Mouse (Mus musculus): Measurements from ENCODE around the gene Dpp7. TPM values are rescaled to one million over a fixed set of nuclear protein-coding genes. Genes with fewer than 3 reads are reported as not detected.

The Dpp7 gene
- polyA plus RNA-seq, 1 experiment from 2014 or later, result 18.9 TPM

DNA sequence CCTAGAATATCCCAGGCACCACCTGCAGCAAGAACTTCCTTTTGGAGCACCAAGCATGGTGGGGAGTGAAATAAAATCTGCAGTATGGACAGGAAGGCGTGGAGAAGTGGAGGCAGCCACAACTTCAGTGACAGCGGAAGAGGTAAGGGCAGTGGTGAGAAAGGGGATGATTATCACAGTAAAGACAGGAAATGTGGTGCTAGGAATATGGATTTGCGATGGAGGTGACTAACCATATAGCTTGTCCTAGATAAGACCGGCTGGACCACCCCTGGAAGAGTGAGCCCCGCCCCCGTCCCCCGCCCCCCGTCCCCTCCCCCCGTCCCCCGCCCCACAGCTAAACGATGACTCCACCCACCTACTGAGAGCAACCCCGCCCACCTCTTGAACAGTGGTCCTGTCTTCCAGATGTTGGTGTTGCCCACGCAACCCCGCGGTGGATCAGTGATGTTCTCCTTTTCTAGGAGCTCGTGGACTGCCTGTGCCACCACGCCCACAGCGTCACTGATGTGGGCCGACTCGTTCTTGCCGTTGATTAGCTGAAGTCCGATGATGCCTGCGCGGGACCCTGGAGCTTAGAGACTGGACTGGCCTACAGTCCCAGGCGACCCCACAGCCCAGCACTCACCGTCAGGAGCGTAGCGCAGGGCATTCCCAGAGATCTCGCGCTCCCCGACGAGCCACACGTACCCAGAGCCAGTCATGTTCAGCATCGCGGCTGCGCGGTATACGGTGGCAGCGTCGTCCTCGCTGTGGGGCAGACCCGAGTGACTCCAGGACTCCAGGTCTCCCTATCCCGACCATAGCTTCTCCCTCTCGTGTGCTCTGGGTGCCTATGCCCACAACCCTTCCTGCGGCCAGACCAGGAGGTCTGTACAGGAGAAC lies 51.3 kb downstream of the Dpp7 start:
- ATAC-seq (ENCODE audit: low read depth), result peak; percentile 61
- peak overlapping the region; percentile 9 for H3K9ac ChIP-seq (ENCODE audit: low read length)
- no peaks in the 10 kb centered on the region for H3K9me3 ChIP-seq (ENCODE audit: control insufficient read depth, low read length)
- peak overlapping the region; percentile 57 for H3K4me2 ChIP-seq (ENCODE audit: low read depth, low read length)
- H3K4me3 ChIP-seq (ENCODE audit: low read length), result peak overlapping the region; percentile 38
- no peak overlapping the region for H3K27ac ChIP-seq (ENCODE audit: low read length)
- H3K4me1 ChIP-seq (replicated peaks; ENCODE audit: control insufficient read depth, insufficient read depth, low read length), result peaks cover 3% of the 10 kb centered on the region; the same call in 1 of the 2 replicates
- 2% methylated on average over 44 of the region's 45 CpGs for WGBS
- no peaks in the 10 kb centered on the region for H3K36me3 ChIP-seq (ENCODE audit: control insufficient read depth, insufficient read depth, low read length)
- H3K27me3 ChIP-seq (ENCODE audit: control insufficient read depth, insufficient read depth, low read depth, low read length), result peaks cover 14% of the 10 kb centered on the region; the same call in 1 of the 2 replicates

DNA sequence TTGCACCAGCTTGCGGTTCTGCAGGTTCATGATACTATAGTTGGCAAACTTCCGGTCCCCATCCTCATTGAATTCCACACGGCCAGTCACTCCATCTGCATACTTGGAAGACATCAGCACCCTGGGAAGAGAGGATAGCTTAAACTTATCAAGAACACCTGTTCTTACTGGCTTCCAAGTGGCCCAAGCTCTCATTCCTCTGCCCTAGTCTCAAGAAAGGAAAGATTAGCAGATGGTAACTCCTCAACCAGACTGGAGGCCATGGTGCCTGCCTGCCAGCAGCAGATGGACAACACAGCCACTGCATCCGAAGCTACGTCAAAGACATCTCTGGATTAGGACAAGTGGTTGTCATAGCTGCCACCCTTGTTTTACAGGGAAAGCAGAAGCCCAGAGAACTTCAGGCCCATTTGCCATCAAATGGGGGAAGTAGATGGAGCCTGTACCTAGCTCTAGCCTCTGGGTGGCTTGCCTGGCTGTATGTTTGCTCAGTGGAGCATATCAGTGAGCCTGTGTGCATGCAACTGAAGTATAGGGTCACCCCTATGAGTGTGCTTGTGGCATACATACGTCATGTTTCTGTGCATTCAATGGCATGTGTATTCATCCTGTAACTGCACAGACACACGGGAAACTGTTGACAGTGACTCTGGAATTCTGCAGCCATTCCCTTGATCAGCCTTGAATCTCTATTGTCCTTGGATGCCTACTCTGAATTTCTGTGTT lies 52.1 kb downstream of the Dpp7 start:
- no peak overlapping the region; the same call in 1 of the 2 replicates for H3K4me3 ChIP-seq (ENCODE audit: low read length)
- no peak overlapping the region for H3K9ac ChIP-seq (ENCODE audit: low read length)
- H3K4me1 ChIP-seq (replicated peaks; ENCODE audit: control insufficient read depth, insufficient read depth, low read length), result peaks cover 3% of the 10 kb centered on the region; the same call in 1 of the 2 replicates
- WGBS, result 66% methylated on average over 7 of the region's 7 CpGs
- H3K27ac ChIP-seq (ENCODE audit: low read length), result no peak overlapping the region
- no peaks in the 10 kb centered on the region for H3K36me3 ChIP-seq (ENCODE audit: control insufficient read depth, insufficient read depth, low read length)
- no peak overlapping the region for H3K4me2 ChIP-seq (ENCODE audit: low read depth, low read length)
- H3K9me3 ChIP-seq (ENCODE audit: control insufficient read depth, low read length), result no peaks in the 10 kb centered on the region
- H3K27me3 ChIP-seq (ENCODE audit: control insufficient read depth, insufficient read depth, low read depth, low read length), result peaks cover 11% of the 10 kb centered on the region; the same call in 1 of the 2 replicates
- ATAC-seq (ENCODE audit: low read depth), result no peak

DNA sequence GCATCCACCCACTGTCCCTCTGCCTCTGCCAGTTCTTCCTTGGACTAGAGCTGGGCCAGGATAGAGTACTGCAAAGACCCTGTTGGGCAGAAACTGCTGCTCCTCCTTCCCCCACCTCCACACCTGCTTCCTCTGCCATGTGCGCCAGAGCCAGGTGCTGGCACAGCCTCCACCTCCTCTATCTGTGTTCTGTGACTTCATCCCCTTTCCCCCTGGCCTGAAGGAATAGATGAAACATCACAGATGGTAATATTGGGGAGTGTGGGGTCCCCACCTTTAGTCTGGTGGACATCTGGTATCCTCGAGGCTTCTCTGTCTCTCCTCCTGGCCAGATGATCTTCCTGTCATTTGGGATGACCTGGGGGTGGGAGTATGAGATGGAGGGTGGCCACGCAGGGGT lies 52.7 kb downstream of the Dpp7 start:
- no peaks in the 10 kb centered on the region for H3K9me3 ChIP-seq (ENCODE audit: control insufficient read depth, low read length)
- H3K9ac ChIP-seq (ENCODE audit: low read length), result no peak overlapping the region
- no peak overlapping the region for H3K27ac ChIP-seq (ENCODE audit: low read length)
- no peak overlapping the region for H3K4me3 ChIP-seq (ENCODE audit: low read length)
- H3K36me3 ChIP-seq (ENCODE audit: control insufficient read depth, insufficient read depth, low read length), result no peaks in the 10 kb centered on the region
- H3K27me3 ChIP-seq (ENCODE audit: control insufficient read depth, insufficient read depth, low read depth, low read length), result peaks cover 11% of the 10 kb centered on the region; the same call in 1 of the 2 replicates
- WGBS, result 53% methylated on average over 3 of the region's 3 CpGs
- H3K4me2 ChIP-seq (ENCODE audit: low read depth, low read length), result no peak overlapping the region
- H3K4me1 ChIP-seq (replicated peaks; ENCODE audit: control insufficient read depth, insufficient read depth, low read length), result peaks cover 3% of the 10 kb centered on the region; the same call in 1 of the 2 replicates
- no peak for ATAC-seq (ENCODE audit: low read depth)

Other genes starting within 250 kb of the Dpp7 start
- gene Nrarp, start 175.6 kb downstream of the Dpp7 start, polyA plus RNA-seq (2015; fragmentation: Nextera tagmentation; extraction: Ambion mirVana), result 9.8 and 10.0 TPM in 2 replicates
- 10.0 and 12.5 TPM in 2 replicates for gene Tor4a, start 159.5 kb downstream of the Dpp7 start, polyA plus RNA-seq (2015; fragmentation: Nextera tagmentation; extraction: Ambion mirVana)
- gene Nelfb, start 144.9 kb downstream of the Dpp7 start, polyA plus RNA-seq (2015; fragmentation: Nextera tagmentation; extraction: Ambion mirVana), result 112 and 113 TPM in 2 replicates
- 0.15 TPM in 1 of 2 replicates, not detected in the other for gene Stpg3, start 141.7 kb downstream of the Dpp7 start, polyA plus RNA-seq (2015; fragmentation: Nextera tagmentation; extraction: Ambion mirVana)
- 0.68 TPM in 1 of 2 replicates, not detected in the other for gene Fam166a, start 137.6 kb downstream of the Dpp7 start, polyA plus RNA-seq (2015; fragmentation: Nextera tagmentation; extraction: Ambion mirVana)
- 677 and 731 TPM in 2 replicates for gene Tubb4b, start 131.7 kb downstream of the Dpp7 start, polyA plus RNA-seq (2015; fragmentation: Nextera tagmentation; extraction: Ambion mirVana)
- not detected in 2 replicates for gene Slc34a3, start 122.0 kb downstream of the Dpp7 start, polyA plus RNA-seq (2015; fragmentation: Nextera tagmentation; extraction: Ambion mirVana)
- gene Rnf224, start 119.6 kb downstream of the Dpp7 start, polyA plus RNA-seq (2015; fragmentation: Nextera tagmentation; extraction: Ambion mirVana), result not detected in 2 replicates
- 8.3 and 9.1 TPM in 2 replicates for gene Rnf208, start 114.1 kb downstream of the Dpp7 start, polyA plus RNA-seq (2015; fragmentation: Nextera tagmentation; extraction: Ambion mirVana)
- gene Cysrt1, start 113.9 kb downstream of the Dpp7 start, polyA plus RNA-seq (2015; fragmentation: Nextera tagmentation; extraction: Ambion mirVana), result 0.67 TPM in 1 of 2 replicates, not detected in the other
- 4.5 and 5.9 TPM in 2 replicates for gene AL732309.1, start 109.5 kb downstream of the Dpp7 start, polyA plus RNA-seq (2015; fragmentation: Nextera tagmentation; extraction: Ambion mirVana)
- 20.3 and 22.0 TPM in 2 replicates for gene Tmem203, start 100.9 kb downstream of the Dpp7 start, polyA plus RNA-seq (2015; fragmentation: Nextera tagmentation; extraction: Ambion mirVana)
- 6.4 and 6.5 TPM in 2 replicates for gene Tprn, start 93.7 kb downstream of the Dpp7 start, polyA plus RNA-seq (2015; fragmentation: Nextera tagmentation; extraction: Ambion mirVana)
- gene Ssna1, start 83.9 kb downstream of the Dpp7 start, polyA plus RNA-seq (2015; fragmentation: Nextera tagmentation; extraction: Ambion mirVana), result 219 and 232 TPM in 2 replicates
- gene Anapc2, start 83.9 kb downstream of the Dpp7 start, polyA plus RNA-seq (2015; fragmentation: Nextera tagmentation; extraction: Ambion mirVana), result 136 and 137 TPM in 2 replicates
- gene Tmem210, start 68.2 kb downstream of the Dpp7 start, polyA plus RNA-seq (2015; fragmentation: Nextera tagmentation; extraction: Ambion mirVana), result not detected in 2 replicates
- 6.7 and 9.4 TPM in 2 replicates for gene Lrrc26, start 66.4 kb downstream of the Dpp7 start, polyA plus RNA-seq (2015; fragmentation: Nextera tagmentation; extraction: Ambion mirVana)
- 0.44 and 0.84 TPM in 2 replicates for gene Grin1, start 37.2 kb downstream of the Dpp7 start, polyA plus RNA-seq (2015; fragmentation: Nextera tagmentation; extraction: Ambion mirVana)
- gene Man1b1, start 24.0 kb downstream of the Dpp7 start, polyA plus RNA-seq (2015; fragmentation: Nextera tagmentation; extraction: Ambion mirVana), result 47.8 and 57.4 TPM in 2 replicates
- gene Uap1l1, start 9.3 kb upstream of the Dpp7 start, polyA plus RNA-seq (2015; fragmentation: Nextera tagmentation; extraction: Ambion mirVana), result 18.8 and 20.2 TPM in 2 replicates
- 39.0 and 39.3 TPM in 2 replicates for gene Sapcd2, start 16.0 kb upstream of the Dpp7 start, polyA plus RNA-seq (2015; fragmentation: Nextera tagmentation; extraction: Ambion mirVana)
- gene Entpd2, start 39.5 kb upstream of the Dpp7 start, polyA plus RNA-seq (2015; fragmentation: Nextera tagmentation; extraction: Ambion mirVana), result 3.6 and 4.8 TPM in 2 replicates
- gene Npdc1, start 43.0 kb upstream of the Dpp7 start, polyA plus RNA-seq (2015; fragmentation: Nextera tagmentation; extraction: Ambion mirVana), result 31.6 and 36.5 TPM in 2 replicates
- 0.10 and 0.15 TPM in 2 replicates for gene Fut7, start 66.9 kb upstream of the Dpp7 start, polyA plus RNA-seq (2015; fragmentation: Nextera tagmentation; extraction: Ambion mirVana)
- gene Abca2, start 72.3 kb upstream of the Dpp7 start, polyA plus RNA-seq (2015; fragmentation: Nextera tagmentation; extraction: Ambion mirVana), result 4.9 and 5.4 TPM in 2 replicates
- gene Clic3, start 100.5 kb upstream of the Dpp7 start, polyA plus RNA-seq (2015; fragmentation: Nextera tagmentation; extraction: Ambion mirVana), result 139 and 180 TPM in 2 replicates
- 37.9 and 44.8 TPM in 2 replicates for gene Paxx, start 104.7 kb upstream of the Dpp7 start, polyA plus RNA-seq (2015; fragmentation: Nextera tagmentation; extraction: Ambion mirVana)
- 10.7 and 16.5 TPM in 2 replicates for gene Ptgds, start 113.7 kb upstream of the Dpp7 start, polyA plus RNA-seq (2015; fragmentation: Nextera tagmentation; extraction: Ambion mirVana)
- not detected in 2 replicates for gene Lcn12, start 137.6 kb upstream of the Dpp7 start, polyA plus RNA-seq (2015; fragmentation: Nextera tagmentation; extraction: Ambion mirVana)
- 80.8 and 81.1 TPM in 2 replicates for gene Fbxw5, start 144.4 kb upstream of the Dpp7 start, polyA plus RNA-seq (2015; fragmentation: Nextera tagmentation; extraction: Ambion mirVana)
- gene C8g, start 145.4 kb upstream of the Dpp7 start, polyA plus RNA-seq (2015; fragmentation: Nextera tagmentation; extraction: Ambion mirVana), result 6.5 and 7.3 TPM in 2 replicates
- gene Traf2, start 190.6 kb upstream of the Dpp7 start, polyA plus RNA-seq (2015; fragmentation: Nextera tagmentation; extraction: Ambion mirVana), result 38.2 and 39.1 TPM in 2 replicates
- gene Edf1, start 201.5 kb upstream of the Dpp7 start, polyA plus RNA-seq (2015; fragmentation: Nextera tagmentation; extraction: Ambion mirVana), result 319 and 355 TPM in 2 replicates
- gene Mamdc4, start 218.5 kb upstream of the Dpp7 start, polyA plus RNA-seq (2015; fragmentation: Nextera tagmentation; extraction: Ambion mirVana), result 3.1 and 8.2 TPM in 2 replicates
- gene Phpt1, start 218.9 kb upstream of the Dpp7 start, polyA plus RNA-seq (2015; fragmentation: Nextera tagmentation; extraction: Ambion mirVana), result 164 and 167 TPM in 2 replicates
- gene Ajm1, start 225.4 kb upstream of the Dpp7 start, polyA plus RNA-seq (2015; fragmentation: Nextera tagmentation; extraction: Ambion mirVana), result 0.21 TPM in 1 of 2 replicates, not detected in the other